Mouse (Mus musculus): ENCODE data around the gene Galr3.
"Not testable (repeated sequence)": the region's sequence is repeated elsewhere in the genome, so short reads cannot be mapped to it uniquely, and the experiment has no call there.

Galr3 gene

GRCm38 (mm10) chr15:79026511-79027290, 15.0 kb upstream of the Galr3 start:
- no peak for DNase-seq (ENCODE audit: extremely low read depth, low read depth, low spot score)

GRCm38 (mm10) chr15:79027291-79028205, 14.1 kb upstream of the Galr3 start:
- DNase-seq (ENCODE audit: extremely low read depth, low read depth, low spot score) = no peak

GRCm38 (mm10) chr15:79028237-79028738, 13.4 kb upstream of the Galr3 start, which contains the start of gene H1f0:
Gene H1f0, plus strand, starts transcription at chr15:79028450.
- no peak for DNase-seq (ENCODE audit: extremely low read depth, low read depth, low spot score)

GRCm38 (mm10) chr15:79028823-79029484, 12.7 kb upstream of the Galr3 start:
- DNase-seq (ENCODE audit: extremely low read depth, low read depth, low spot score) = no peak

- DNase-seq (ENCODE audit: extremely low read depth, low read depth, low spot score) = no peak
Observed at GRCm38 (mm10) chr15:79029519-79030241, 12.0 kb upstream of the Galr3 start.

GRCm38 (mm10) chr15:79030551-79031435, 10.9 kb upstream of the Galr3 start:
- DNase-seq (ENCODE audit: extremely low read depth, low read depth, low spot score) = peak; percentile 57

GRCm38 (mm10) chr15:79031908-79032307, 9.8 kb upstream of the Galr3 start:
- not testable (repeated sequence) for DNase-seq (ENCODE audit: extremely low read depth, low read depth, low spot score)

GRCm38 (mm10) chr15:79037913-79038328, 3.8 kb upstream of the Galr3 start:
- no peak for DNase-seq (ENCODE audit: extremely low read depth, low read depth, low spot score)

GRCm38 (mm10) chr15:79038331-79038730, 3.4 kb upstream of the Galr3 start:
- no peak for DNase-seq (ENCODE audit: extremely low read depth, low read depth, low spot score)

- DNase-seq (ENCODE audit: extremely low read depth, low read depth, low spot score) = no peak
Observed at GRCm38 (mm10) chr15:79038853-79039252, 2.8 kb upstream of the Galr3 start.

- DNase-seq (ENCODE audit: extremely low read depth, low read depth, low spot score) = no peak
Observed at GRCm38 (mm10) chr15:79040501-79041416, 926 bp upstream of the Galr3 start.

- no peak for DNase-seq (ENCODE audit: extremely low read depth, low read depth, low spot score)
Observed at GRCm38 (mm10) chr15:79042721-79043491, 1.2 kb downstream of the Galr3 start.

GRCm38 (mm10) chr15:79044837-79045236, 3.2 kb downstream of the Galr3 start:
- DNase-seq (ENCODE audit: extremely low read depth, low read depth, low spot score) = no peak

- no peak for DNase-seq (ENCODE audit: extremely low read depth, low read depth, low spot score)
Observed at GRCm38 (mm10) chr15:79048186-79048585, 6.5 kb downstream of the Galr3 start.

- no peak for DNase-seq (ENCODE audit: extremely low read depth, low read depth, low spot score)
Observed at GRCm38 (mm10) chr15:79050160-79050845, 8.6 kb downstream of the Galr3 start.

- DNase-seq (ENCODE audit: extremely low read depth, low read depth, low spot score) = no peak
Observed at GRCm38 (mm10) chr15:79050964-79051363, 9.3 kb downstream of the Galr3 start.
